Mouse (Mus musculus) intestine, postnatal 0 days (tissue): ENCODE measurements at regions not wholly inside any gene's neighbourhood (a gene's known extent, or its start where the extent isn't known, plus 50 kb on each side); places are given as distances from the start of the nearest gene placed in this dataset.

Experiments
- ATAC-seq: fragments of 200-750 bp; cut with Nextera tagmentation; 2 replicates; pipeline ENCODE4 v1.8.0; 2017; ENCODE audit warnings: mild to moderate bottlenecking, moderate TSS enrichment, moderate library complexity
- H3K27ac ChIP-seq: fragments of 300-500 bp; sonication (generic); 2 replicates; pipeline ENCODE4 v1.5.1; 2014; ENCODE audit warnings: mild to moderate bottlenecking, low read depth, low read length, moderate library complexity
- H3K27me3 ChIP-seq: fragments of 300-500 bp; sonication (generic); replicated peaks from 2 replicates; pipeline ENCODE4 v1.6.1; 2014; ENCODE audit warnings: low read length, mixed read lengths; ENCODE audit not compliant: control insufficient read depth, insufficient read depth
- H3K36me3 ChIP-seq: fragments of 300-500 bp; sonication (generic); 2 replicates; pipeline ENCODE4 v1.6.1; 2014; ENCODE audit warnings: mild to moderate bottlenecking, moderate library complexity; ENCODE audit not compliant: control insufficient read depth, insufficient read depth
- H3K4me1 ChIP-seq: fragments of 300-500 bp; sonication (generic); replicated peaks from 2 replicates; pipeline ENCODE4 v1.6.1; 2014; ENCODE audit warnings: antibody characterized with exemption, low read length, mixed read lengths; ENCODE audit not compliant: control insufficient read depth, insufficient read depth
- H3K4me2 ChIP-seq: fragments of 300-500 bp; sonication (generic); replicated peaks from 2 replicates; pipeline ENCODE4 v1.6.1; 2014; ENCODE audit warnings: low read depth, mild to moderate bottlenecking, moderate library complexity
- H3K4me3 ChIP-seq: fragments of 300-500 bp; sonication (generic); 2 replicates; pipeline ENCODE4 v1.5.1; 2014; ENCODE audit warnings: low read depth, low read length
- H3K9ac ChIP-seq: fragments of 300-500 bp; sonication (generic); 2 replicates; pipeline ENCODE4 v1.6.1; 2014; ENCODE audit warnings: mild to moderate bottlenecking, low read depth, low read length
- H3K9me3 ChIP-seq: fragments of 300-500 bp; sonication (generic); 2 replicates; pipeline ENCODE4 v1.6.1; 2016; ENCODE audit warnings: mixed run types; ENCODE audit not compliant: control insufficient read depth
- CTCF ChIP-seq: sonication (generic); IDR thresholded peaks from 2 replicates; pipeline ENCODE4 v1.5.1; 2016; ENCODE audit warnings: low read depth, mild to moderate bottlenecking, control low read depth, antibody characterized with exemption, moderate library complexity
- WGBS: fragments of 180-500 bp; shearing (Covaris S2); extraction: QIAGEN DNeasy Blood & Tissue Kit; methylation state at CpG from one replicate; pipeline ENCODE4 v1.1.7; 2014; 5-methylcytosine and 5-hydroxymethylcytosine counted together

DNA sequence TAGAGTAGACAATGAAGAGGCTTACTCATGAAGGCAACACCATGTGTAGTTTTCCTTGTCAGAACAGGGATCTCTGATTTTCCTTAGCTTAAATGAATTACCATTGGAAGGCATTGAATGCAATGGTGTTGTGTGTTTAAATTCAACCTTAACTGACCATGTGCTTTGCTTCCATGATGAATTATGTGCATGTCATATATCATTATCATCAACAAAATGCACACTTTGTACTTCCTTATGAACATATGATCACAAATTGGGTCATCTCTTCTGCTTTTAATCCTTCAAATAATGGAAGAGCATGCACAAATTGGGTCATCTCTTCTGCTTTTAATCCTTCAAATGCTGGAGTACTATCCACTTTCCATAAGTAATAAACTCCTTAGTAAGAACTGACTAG is 180.2 kb upstream of the Ppfia2 start:
- ATAC-seq, result no peak
- Histone ChIP-seq H3K9ac (no peak overlapping the region), H3K27ac (no peak overlapping the region), H3K36me3 (no peaks in the 10 kb centered on the region), H3K4me2 (no peak overlapping the region), H3K4me3 (no peak overlapping the region), H3K9me3 (no peaks in the 10 kb centered on the region), H3K4me1 (no peaks in the 10 kb centered on the region), H3K27me3 (no peaks in the 10 kb centered on the region)
- no peak for TF ChIP-seq CTCF

- no peaks in the 10 kb centered on the region for H3K27me3 ChIP-seq
- no peak overlapping the region for H3K4me3 ChIP-seq
- TF ChIP-seq CTCF, result no peak
- no peaks in the 10 kb centered on the region for H3K36me3 ChIP-seq
- no peak overlapping the region for H3K27ac ChIP-seq
- no peak overlapping the region for H3K4me2 ChIP-seq
- WGBS, result 72% methylated on average over 2 of the region's 2 CpGs
- H3K9ac ChIP-seq, result no peak overlapping the region
- no peaks in the 10 kb centered on the region for H3K9me3 ChIP-seq
- H3K4me1 ChIP-seq, result no peaks in the 10 kb centered on the region
- ATAC-seq, result no peak
Observed at GRCm38 (mm10) chr10:106290736-106291135, 179.4 kb upstream of the Ppfia2 start.

GRCm38 (mm10) chr10:106295501-106295900 is 174.6 kb upstream of the Ppfia2 start:
- Histone ChIP-seq H3K9ac (no peak overlapping the region), H3K4me3 (no peak overlapping the region), H3K4me1 (no peaks in the 10 kb centered on the region), H3K4me2 (no peak overlapping the region), H3K36me3 (no peaks in the 10 kb centered on the region), H3K9me3 (no peaks in the 10 kb centered on the region), H3K27ac (no peak overlapping the region), H3K27me3 (no peaks in the 10 kb centered on the region)
- no peak for ATAC-seq
- WGBS, result 80% methylated on average over 5 of the region's 5 CpGs
- TF ChIP-seq CTCF, result no peak

DNA sequence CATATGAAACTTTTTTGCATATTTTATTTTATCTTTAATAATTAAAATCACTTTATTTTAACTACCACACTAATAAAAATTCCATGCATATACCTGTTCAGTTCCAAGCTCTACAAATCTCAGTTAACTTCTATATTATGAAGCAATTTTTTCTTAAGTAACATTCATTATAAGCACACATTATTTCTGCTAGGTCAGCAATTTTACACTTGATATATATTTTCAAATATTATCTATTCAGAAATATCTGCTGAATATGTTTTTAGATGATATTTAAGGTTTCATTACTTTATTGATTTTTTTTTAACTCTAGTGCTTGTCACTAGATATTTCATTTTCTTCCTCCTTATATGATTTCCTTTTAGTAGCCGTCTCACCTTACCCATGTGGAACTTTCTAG is 135.0 kb upstream of the Ppfia2 start:
- Histone ChIP-seq H3K9ac (no peak overlapping the region), H3K4me1 (no peaks in the 10 kb centered on the region), H3K36me3 (no peaks in the 10 kb centered on the region), H3K4me2 (no peak overlapping the region), H3K27me3 (no peaks in the 10 kb centered on the region), H3K27ac (no peak overlapping the region), H3K9me3 (no peaks in the 10 kb centered on the region), H3K4me3 (no peak overlapping the region)
- ATAC-seq, result no peak
- WGBS, result 93% methylated on average over 1 of the region's 1 CpGs
- no peak for TF ChIP-seq CTCF

GRCm38 (mm10) chr10:106351663-106352062 is 118.5 kb upstream of the Ppfia2 start:
- ATAC-seq, result no peak

GRCm38 (mm10) chr10:106375653-106376052 is 94.5 kb upstream of the Ppfia2 start:
- Histone ChIP-seq H3K9me3 (no peaks in the 10 kb centered on the region), H3K27ac (no peak overlapping the region), H3K4me3 (no peak overlapping the region), H3K36me3 (no peaks in the 10 kb centered on the region), H3K27me3 (no peaks in the 10 kb centered on the region), H3K9ac (no peak overlapping the region), H3K4me2 (no peak overlapping the region), H3K4me1 (no peaks in the 10 kb centered on the region)
- TF ChIP-seq CTCF, result no peak
- 57% methylated on average over 1 of the region's 1 CpGs for WGBS
- ATAC-seq, result no peak

More at GRCm38 (mm10) chr10:106351663-106352062, 118.5 kb upstream of the Ppfia2 start:
- Histone ChIP-seq H3K4me1 (no peaks in the 10 kb centered on the region), H3K36me3 (no peaks in the 10 kb centered on the region), H3K9me3 (no peaks in the 10 kb centered on the region), H3K27ac (no peak overlapping the region), H3K4me3 (no peak overlapping the region), H3K9ac (no peak overlapping the region), H3K27me3 (no peaks in the 10 kb centered on the region), H3K4me2 (no peak overlapping the region)
- WGBS, result 33% methylated on average over 1 of the region's 1 CpGs
- TF ChIP-seq CTCF, result no peak

DNA sequence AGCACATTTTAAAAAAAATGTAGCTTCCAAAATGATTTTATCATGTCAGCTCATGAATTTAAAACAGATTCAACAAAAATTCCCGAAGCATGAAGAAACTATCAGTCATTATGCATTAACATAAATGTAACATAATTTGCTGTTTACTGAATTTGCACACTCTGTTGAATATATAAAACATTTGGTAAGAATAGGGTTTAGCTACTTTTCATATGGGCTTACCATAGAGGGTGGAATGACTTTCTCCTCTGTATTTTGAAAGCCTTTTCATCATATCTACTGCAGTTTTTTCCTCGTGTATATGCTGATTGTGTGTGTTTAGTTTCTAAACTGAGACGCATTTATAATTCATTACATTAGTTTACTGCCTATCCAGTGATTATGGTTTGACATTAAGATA is 94.0 kb upstream of the Ppfia2 start:
- Histone ChIP-seq H3K9ac (no peak overlapping the region), H3K4me2 (no peak overlapping the region), H3K4me1 (no peaks in the 10 kb centered on the region), H3K27me3 (no peaks in the 10 kb centered on the region), H3K9me3 (no peaks in the 10 kb centered on the region), H3K27ac (no peak overlapping the region), H3K4me3 (no peak overlapping the region), H3K36me3 (no peaks in the 10 kb centered on the region)
- ATAC-seq, result no peak
- 69% methylated on average over 3 of the region's 3 CpGs for WGBS
- no peak for TF ChIP-seq CTCF
